Mouse (Mus musculus): ENCODE results near the gene Rgl1.

DNA sequence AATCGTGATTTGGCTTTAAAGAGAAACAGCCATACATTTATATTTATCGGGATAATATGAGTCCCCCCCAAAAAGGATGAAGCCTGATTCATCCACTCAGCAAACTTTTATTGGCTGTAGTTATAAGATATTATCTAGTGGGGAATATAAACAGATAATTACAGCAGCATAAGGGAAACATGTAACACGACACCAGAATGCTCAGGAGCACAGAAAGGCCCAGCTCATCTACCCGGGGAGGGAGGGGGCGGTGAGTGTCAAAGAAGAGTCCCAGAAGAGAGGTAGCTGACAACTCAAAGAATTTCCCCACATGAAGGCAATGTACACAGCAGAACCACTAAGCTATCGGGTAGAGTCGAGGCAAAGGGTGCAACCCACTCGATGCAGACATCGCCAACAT lies 146.8 kb downstream of the Rgl1 start:
- no peak for TF ChIP-seq CTCF (IDR thresholded peaks at IDR 0.05; ENCODE audit: low read depth)
- TF ChIP-seq EP300 (IDR thresholded peaks at IDR 0.05; ENCODE audit: low read depth): no peak

Data from heart, postnatal 0 days (tissue).